Mouse (Mus musculus) midbrain, embryonic 14.5 days (tissue): ENCODE results near the gene Psmd12. TPM values are rescaled to one million over a fixed set of nuclear protein-coding genes. Genes with fewer than 3 reads are reported as not detected.

Source experiments
- ATAC-seq: fragments of 200-750 bp; cut with Nextera tagmentation; 2 replicates; pipeline ENCODE4 v1.8.0; 2017; ENCODE audit warnings: moderate number of reproducible peaks, moderate library complexity; ENCODE audit not compliant: low FRiP score, low TSS enrichment
- DNase-seq: peaks from one replicate; pipeline ENCODE4 v3.0.0-alpha.2; 2015
- H3K27ac ChIP-seq: fragments of 300-500 bp; sonication (generic); replicated peaks from 2 replicates; pipeline ENCODE4 v1.5.1; 2014; ENCODE audit warnings: mild to moderate bottlenecking, low read depth, low read length, moderate library complexity
- H3K27me3 ChIP-seq: fragments of 300-500 bp; sonication (generic); 2 replicates; pipeline ENCODE4 v1.6.1; 2014; ENCODE audit warnings: low read length, control low read depth, mixed read lengths; ENCODE audit not compliant: control insufficient read depth, insufficient read depth
- H3K36me3 ChIP-seq: fragments of 300-500 bp; sonication (generic); 2 replicates; pipeline ENCODE4 v1.6.1; 2014; ENCODE audit warnings: low read length, control low read depth; ENCODE audit not compliant: control insufficient read depth, insufficient read depth
- H3K4me1 ChIP-seq: fragments of 300-500 bp; sonication (generic); 2 replicates; pipeline ENCODE4 v1.6.1; 2014; ENCODE audit warnings: mild to moderate bottlenecking, antibody characterized with exemption, low read length, control low read depth; ENCODE audit not compliant: control insufficient read depth, insufficient read depth
- H3K4me2 ChIP-seq: fragments of 300-500 bp; sonication (generic); 2 replicates; pipeline ENCODE4 v1.6.1; 2014; ENCODE audit warnings: mild to moderate bottlenecking, low read length, moderate library complexity
- H3K4me3 ChIP-seq: fragments of 300-500 bp; sonication (generic); replicated peaks from 2 replicates; pipeline ENCODE4 v1.5.1; 2014; ENCODE audit warnings: low read depth, low read length
- H3K9ac ChIP-seq: fragments of 300-500 bp; sonication (generic); replicated peaks from 2 replicates; pipeline ENCODE4 v1.6.1; 2014; ENCODE audit warnings: mild to moderate bottlenecking, low read length, moderate library complexity
- H3K9me3 ChIP-seq: fragments of 300-500 bp; sonication (generic); 2 replicates; pipeline ENCODE4 v1.6.1; 2016; ENCODE audit warnings: low read length, control low read depth, mixed read lengths; ENCODE audit not compliant: control insufficient read depth
- WGBS: fragments of 180-500 bp; shearing (Covaris S2); extraction: QIAGEN DNeasy Blood & Tissue Kit; methylation state at CpG from one replicate; pipeline ENCODE4 v1.1.7; 2014; 5-methylcytosine and 5-hydroxymethylcytosine counted together
- polyA plus RNA-seq: library from polyadenylated mRNA; unstranded; fragments of >200 nt; fragmentation: Nextera tagmentation; extraction: Ambion mirVana; gene quantifications from 2 replicates; pipeline ENCODE4 v1.2.1, GENCODE M21; 2014

The Psmd12 gene
- polyA plus RNA-seq, 1 experiment from 2014 or later = 177 TPM

DNA sequence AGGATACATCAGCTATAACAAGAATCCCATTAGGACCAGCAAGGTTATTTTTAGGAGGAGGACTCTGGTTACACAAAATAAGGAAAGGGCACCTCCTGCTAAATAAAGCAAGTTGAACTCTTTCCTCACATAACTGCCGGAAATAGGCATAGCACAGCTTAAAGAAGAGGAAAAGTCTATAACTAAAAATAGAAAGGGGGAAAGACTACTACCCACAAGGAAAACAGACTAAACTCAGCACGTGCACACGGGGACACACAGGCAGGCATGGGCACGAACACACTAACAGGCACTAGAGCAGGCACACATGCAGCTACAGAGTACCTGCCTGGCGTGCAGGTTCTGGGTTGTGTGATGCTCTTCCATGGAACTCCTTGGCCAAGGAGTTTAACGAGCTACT, 32.6 kb upstream of the Psmd12 start:
- Histone ChIP-seq H3K27ac (no peak overlapping the region), H3K4me2 (no peak overlapping the region), H3K9ac (no peak overlapping the region), H3K36me3 (no peaks in the 10 kb centered on the region), H3K9me3 (no peaks in the 10 kb centered on the region), H3K4me1 (no peaks in the 10 kb centered on the region), H3K27me3 (no peaks in the 10 kb centered on the region), H3K4me3 (no peak overlapping the region)
- WGBS = 89% methylated on average over 6 of the region's 6 CpGs
- DNase-seq (no peak), ATAC-seq (no peak)

DNA sequence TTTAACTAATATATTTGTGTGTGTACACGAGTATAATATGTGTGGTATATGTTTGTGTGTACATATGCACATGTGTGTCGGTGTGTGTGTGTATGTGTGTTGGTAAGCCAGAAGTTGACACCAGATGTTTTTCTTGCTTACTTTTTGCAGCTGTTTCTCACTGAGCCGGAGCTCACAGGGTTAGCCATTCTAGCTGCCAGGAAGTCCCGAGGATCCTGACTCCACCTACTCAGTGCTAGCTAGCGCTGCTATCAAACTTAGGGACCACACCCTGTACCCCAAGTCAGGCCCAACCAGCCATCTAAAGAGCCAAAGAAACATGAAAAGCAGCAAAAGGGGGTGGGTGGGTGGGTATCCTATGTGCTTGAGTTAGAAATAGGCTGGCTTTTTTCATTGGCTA, 31.9 kb upstream of the Psmd12 start:
- no peak overlapping the region for H3K27ac ChIP-seq
- no peaks in the 10 kb centered on the region for H3K9me3 ChIP-seq
- H3K36me3 ChIP-seq = no peaks in the 10 kb centered on the region
- no peak overlapping the region for H3K4me3 ChIP-seq
- no peak overlapping the region for H3K9ac ChIP-seq
- H3K4me1 ChIP-seq = no peaks in the 10 kb centered on the region
- no peaks in the 10 kb centered on the region for H3K27me3 ChIP-seq
- DNase-seq (no peak), ATAC-seq (no peak)
- H3K4me2 ChIP-seq = no peak overlapping the region
- WGBS = 84% methylated on average over 5 of the region's 5 CpGs

DNA sequence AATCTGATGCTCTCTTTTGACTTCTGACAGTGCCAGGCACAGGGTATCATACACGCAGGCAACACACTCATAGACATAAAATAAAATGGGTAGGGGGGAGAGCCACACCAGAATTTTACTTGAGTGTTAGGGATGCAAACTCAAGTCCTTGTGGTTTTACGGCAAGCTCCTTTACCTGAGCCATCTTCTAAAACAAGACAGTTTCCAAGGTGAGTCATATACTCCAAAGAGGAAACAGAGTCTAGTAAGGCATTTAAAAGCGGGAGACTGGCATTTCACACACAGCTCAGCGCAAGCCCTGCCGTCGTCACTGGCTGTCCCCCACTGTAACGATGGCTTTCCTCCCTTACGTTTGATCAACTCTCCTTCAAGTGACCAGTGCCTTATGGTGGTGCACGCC, 31.4 kb upstream of the Psmd12 start:
- WGBS = 89% methylated on average over 9 of the region's 9 CpGs

DNA sequence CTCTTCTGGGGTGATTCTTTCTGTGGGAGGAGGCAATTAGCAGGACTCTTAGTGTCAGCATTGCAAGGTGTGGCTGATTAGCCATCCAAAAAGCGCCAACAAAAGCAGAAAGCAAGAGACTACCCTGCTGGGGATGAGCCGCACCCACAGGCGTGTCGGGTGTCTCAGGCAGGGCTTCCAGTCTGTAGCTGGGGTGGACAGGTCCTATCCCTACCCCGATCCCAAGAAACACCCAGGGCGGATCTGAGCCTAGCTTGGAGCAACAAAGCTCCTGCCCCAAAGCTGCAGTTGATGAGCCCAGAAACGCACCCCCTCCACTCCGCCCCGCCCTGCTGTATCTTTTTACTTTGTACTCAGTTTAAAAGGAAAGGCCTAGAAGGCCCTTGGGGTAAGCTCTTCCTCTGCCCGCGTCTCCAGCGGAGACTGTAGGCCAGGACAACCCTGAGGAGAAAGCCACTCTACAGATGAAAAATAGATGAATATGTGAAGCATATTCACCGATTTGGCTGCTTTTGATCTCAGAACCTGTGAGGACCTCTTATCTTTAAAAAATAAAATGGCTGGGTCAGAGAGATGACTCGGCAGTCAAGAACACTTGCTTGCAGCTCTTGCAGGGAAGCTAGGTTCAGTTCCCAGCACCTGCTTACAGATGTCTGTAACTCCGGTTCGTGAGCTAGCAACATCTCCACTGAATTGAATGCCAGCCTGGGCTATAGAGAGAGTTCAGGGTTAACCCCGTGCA, 29.9 kb upstream of the Psmd12 start:
- Histone ChIP-seq H3K27ac (no peak overlapping the region), H3K36me3 (0 out of 2 replicates have a peak, but pooled peaks cover 3% of the 10 kb centered on the region), H3K9ac (no peak overlapping the region), H3K27me3 (no peaks in the 10 kb centered on the region), H3K4me3 (no peak overlapping the region), H3K9me3 (no peaks in the 10 kb centered on the region), H3K4me2 (no peak overlapping the region), H3K4me1 (no peaks in the 10 kb centered on the region)
- DNase-seq = no peak
- ATAC-seq = no peak
- 70% methylated on average over 17 of the region's 17 CpGs for WGBS

More for the DNA sequence above, 31.4 kb upstream of the Psmd12 start:
- no peaks in the 10 kb centered on the region for H3K4me1 ChIP-seq
- no peaks in the 10 kb centered on the region for H3K27me3 ChIP-seq
- H3K9ac ChIP-seq = no peak overlapping the region
- H3K27ac ChIP-seq = no peak overlapping the region
- DNase-seq (no peak), ATAC-seq (no peak)
- H3K36me3 ChIP-seq = no peaks in the 10 kb centered on the region
- no peak overlapping the region for H3K4me3 ChIP-seq
- no peaks in the 10 kb centered on the region for H3K9me3 ChIP-seq
- no peak overlapping the region for H3K4me2 ChIP-seq

DNA sequence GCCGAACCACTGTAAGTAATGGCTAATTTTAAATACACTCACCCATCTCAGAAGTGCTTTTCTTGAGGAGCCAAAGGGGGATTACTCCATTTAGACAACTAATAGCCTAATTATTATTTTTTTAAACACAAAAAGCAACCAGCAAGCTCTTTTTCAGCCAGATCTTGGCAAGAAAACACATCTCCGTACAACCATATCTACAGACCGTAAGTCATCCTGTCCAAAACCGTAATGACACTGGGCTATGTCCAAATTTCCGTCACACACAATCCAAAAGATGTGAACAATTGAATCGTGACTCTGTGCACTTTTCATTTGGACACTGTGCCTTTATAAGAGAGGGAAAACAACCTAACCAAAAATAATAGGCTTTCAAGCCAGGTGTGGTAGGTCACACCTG, 29.2 kb upstream of the Psmd12 start:
- WGBS = 92% methylated on average over 6 of the region's 6 CpGs
- H3K4me3 ChIP-seq = no peak overlapping the region
- H3K4me2 ChIP-seq = no peak overlapping the region
- no peaks in the 10 kb centered on the region for H3K4me1 ChIP-seq
- no peaks in the 10 kb centered on the region for H3K9me3 ChIP-seq
- H3K9ac ChIP-seq = no peak overlapping the region
- no peak for DNase-seq
- H3K27ac ChIP-seq = no peak overlapping the region
- 0 out of 2 replicates have a peak, but pooled peaks cover 3% of the 10 kb centered on the region for H3K36me3 ChIP-seq
- no peaks in the 10 kb centered on the region for H3K27me3 ChIP-seq
- ATAC-seq = no peak

DNA sequence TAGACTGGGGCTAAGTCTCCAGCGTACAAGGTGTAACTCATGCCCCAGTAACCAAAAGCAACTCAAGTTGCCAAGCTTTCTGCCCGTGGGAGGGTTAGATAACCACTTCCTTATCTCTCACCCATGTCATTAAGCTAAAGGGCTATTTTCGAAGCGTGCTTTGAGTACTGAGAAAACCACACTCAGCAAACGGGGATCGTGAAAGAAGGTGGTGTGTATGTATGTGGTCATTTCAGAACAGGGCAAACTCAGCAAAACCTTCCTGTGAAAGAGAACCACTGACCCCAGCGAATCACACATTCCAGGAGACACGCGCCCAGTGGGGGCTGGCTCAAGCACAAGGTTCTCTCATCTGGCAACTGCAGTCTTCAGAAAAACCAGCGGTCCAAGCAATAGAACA, 28.2 kb upstream of the Psmd12 start:
- H3K4me3 ChIP-seq = no peak overlapping the region
- ATAC-seq = no peak

DNA sequence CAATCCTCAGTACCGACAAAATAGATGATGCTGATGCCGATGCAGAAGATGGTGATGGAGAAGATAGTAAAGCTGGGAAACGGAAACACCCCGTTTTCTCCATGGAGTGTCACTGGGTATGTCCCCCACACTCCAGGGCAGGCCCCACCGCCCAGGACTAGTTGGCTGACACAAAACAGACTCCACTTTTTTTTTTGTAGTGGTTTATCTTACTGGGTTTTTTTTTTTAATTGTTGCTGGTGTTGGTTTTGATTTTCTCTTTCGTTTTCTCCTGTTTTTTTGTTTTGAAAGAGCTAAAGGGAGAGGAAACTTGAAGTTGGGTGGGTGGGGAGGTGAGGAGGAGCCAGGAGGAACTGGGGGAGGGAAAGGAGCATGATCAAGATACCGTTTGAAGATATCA, 27.2 kb upstream of the Psmd12 start:
- no peak overlapping the region for H3K4me3 ChIP-seq
- no peak overlapping the region for H3K9ac ChIP-seq
- no peaks in the 10 kb centered on the region for H3K27me3 ChIP-seq
- no peak for DNase-seq
- 98% methylated on average over 7 of the region's 7 CpGs for WGBS
- no peak overlapping the region for H3K4me2 ChIP-seq
- H3K9me3 ChIP-seq = no peaks in the 10 kb centered on the region
- ATAC-seq = no peak
- 0 out of 2 replicates have a peak, but pooled peaks cover 3% of the 10 kb centered on the region for H3K36me3 ChIP-seq
- H3K27ac ChIP-seq = no peak overlapping the region
- H3K4me1 ChIP-seq = no peaks in the 10 kb centered on the region

More for the DNA sequence above, 28.2 kb upstream of the Psmd12 start:
- no peak overlapping the region for H3K4me2 ChIP-seq
- 0 out of 2 replicates have a peak, but pooled peaks cover 3% of the 10 kb centered on the region for H3K36me3 ChIP-seq
- no peak overlapping the region for H3K27ac ChIP-seq
- WGBS = 95% methylated on average over 10 of the region's 10 CpGs
- DNase-seq = no peak
- H3K4me1 ChIP-seq = no peaks in the 10 kb centered on the region
- no peaks in the 10 kb centered on the region for H3K9me3 ChIP-seq
- H3K9ac ChIP-seq = no peak overlapping the region
- H3K27me3 ChIP-seq = no peaks in the 10 kb centered on the region

DNA sequence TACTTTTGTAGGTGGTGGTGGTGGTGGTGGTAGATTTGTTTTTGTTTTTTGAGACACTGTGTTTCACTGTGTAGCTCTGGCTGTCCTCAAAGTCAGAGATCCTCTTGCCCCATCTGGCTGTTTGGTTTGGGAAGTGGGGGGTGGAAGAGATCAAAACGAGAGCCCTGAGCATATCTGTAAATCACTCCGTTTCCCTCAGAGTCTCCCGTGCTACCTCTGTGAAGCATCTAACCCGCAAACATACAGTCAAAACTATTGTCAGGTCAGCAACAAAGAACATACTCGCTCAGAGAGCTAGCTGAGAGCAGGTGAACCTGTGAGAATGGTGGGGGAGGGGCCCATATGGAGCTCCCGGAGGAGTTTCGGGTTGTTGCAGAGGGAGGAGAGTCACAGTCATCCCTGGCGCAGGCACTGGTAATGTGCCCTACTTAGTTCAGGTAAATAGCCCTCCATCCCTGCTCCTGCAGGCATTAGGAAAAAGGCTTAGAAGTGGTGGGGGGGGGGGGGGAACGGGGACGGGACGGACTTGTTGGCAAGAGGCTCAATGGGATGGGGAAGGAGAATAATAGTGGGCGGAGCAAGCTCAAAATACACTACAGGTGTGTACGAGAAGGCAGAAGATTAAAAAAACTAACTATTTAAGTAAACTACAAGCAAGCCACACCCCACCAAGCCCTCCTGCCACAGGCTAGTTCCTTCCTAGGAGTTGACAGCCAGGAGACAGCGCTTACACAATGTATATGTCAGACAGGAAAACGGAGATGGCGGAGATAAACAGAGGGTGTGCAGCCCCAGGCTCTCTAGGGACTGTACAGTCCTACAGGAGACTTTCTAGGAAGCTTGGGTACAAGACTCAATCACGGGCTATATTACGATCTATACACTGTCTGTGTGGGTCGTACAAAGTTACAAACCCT, 24.5 kb upstream of the Psmd12 start:
- H3K27ac ChIP-seq = no peak overlapping the region
- no peak for ATAC-seq
- 67% methylated on average over 19 of the region's 19 CpGs for WGBS

More for the DNA sequence above, 24.5 kb upstream of the Psmd12 start:
- Histone ChIP-seq H3K36me3 (0 out of 2 replicates have a peak, but pooled peaks cover 3% of the 10 kb centered on the region), H3K9me3 (no peaks in the 10 kb centered on the region), H3K4me3 (no peak overlapping the region), H3K27me3 (no peaks in the 10 kb centered on the region), H3K4me2 (no peak overlapping the region), H3K4me1 (no peaks in the 10 kb centered on the region), H3K9ac (no peak overlapping the region)
- DNase-seq = no peak
